Mouse (Mus musculus) ES-Bruce4 (cell line): ENCODE results near the gene Cmtm2b.

Experiments used
- CTCF ChIP-seq: IDR thresholded peaks from one replicate; pipeline ENCODE4 v1.8.1; 2011; ENCODE audit warnings: low read depth, low read length
- POLR2A ChIP-seq: IDR thresholded peaks from one replicate; pipeline ENCODE4 v1.8.1; 2011; ENCODE audit warnings: low read length; ENCODE audit not compliant: insufficient read depth

DNA sequence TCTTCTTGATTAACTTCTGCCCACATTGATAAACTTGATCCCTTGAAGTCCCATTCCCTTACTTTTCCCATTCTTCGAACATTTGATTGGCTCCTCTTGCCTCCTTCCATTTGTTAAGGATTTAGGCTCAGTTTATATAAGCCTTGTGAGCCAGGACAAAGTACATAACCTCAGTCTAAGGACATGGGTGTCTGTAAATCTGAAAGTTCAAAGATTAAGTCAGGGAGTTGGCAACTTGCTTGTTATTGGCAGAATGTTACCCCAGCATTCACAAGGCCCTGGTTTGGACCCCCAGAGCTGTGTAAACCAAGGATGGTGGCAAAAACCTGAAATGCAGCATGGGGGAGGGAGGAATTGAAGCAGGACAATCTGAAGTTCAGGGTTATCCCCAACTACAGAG lies 27.6 kb upstream of the Cmtm2b start:
- TF ChIP-seq CTCF (no peak), POLR2A (no peak)
